19 mouse cellular contexts compared by ENCODE assay signal in the genomic region with DNA sequence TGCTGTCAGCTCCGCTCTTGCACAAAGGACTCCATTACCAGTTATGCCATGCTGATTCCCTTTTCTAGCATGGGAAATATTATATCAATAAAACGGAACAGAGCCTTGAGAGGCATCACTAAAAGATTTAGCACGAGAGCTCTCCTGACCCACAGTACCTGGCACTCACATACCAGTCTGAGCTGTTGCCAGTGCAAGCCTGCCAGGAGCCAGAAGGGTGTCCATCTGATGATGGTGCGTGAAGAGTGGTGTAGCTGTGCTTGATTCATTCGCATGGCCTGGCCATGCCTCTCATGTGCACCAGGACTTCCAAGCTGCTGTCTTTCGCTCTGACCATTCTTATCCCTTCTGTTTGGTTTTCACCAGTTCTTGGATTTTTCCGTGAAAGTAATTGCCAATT.
DNase-seq lines count a peak whose midpoint lies in the region; ATAC-seq and TF ChIP-seq lines count a peak whose summit lies in the region.
"Had no signal": no experiment of that assay in that cellular context is flagged by ENCODE, and none has a peak within 500 bp of the region (broad histone marks: within the 10 kb centered on the region; RNA-seq: fewer than 3 reads in every experiment).

No protein-coding gene starts in this region.

- H3K36me3 ChIP-seq in forebrain, postnatal 0 days (ENCODE audit: insufficient read depth) = no peaks in the 10 kb centered on the region
- no peaks in the 10 kb centered on the region for H3K36me3 ChIP-seq in forebrain, embryonic 10.5 days (replicated peaks)
- H3K36me3 ChIP-seq: embryonic facial prominence, embryonic 10.5 days; heart, embryonic 10.5 days; heart, embryonic 15.5 days had no signal

- 62% methylated on average over 7 of the region's 7 CpGs for WGBS in forebrain, postnatal 0 days
- 89% methylated on average over 7 of the region's 7 CpGs for WGBS in forebrain, embryonic 10.5 days

- no peak overlapping the region for H3K9ac ChIP-seq in forebrain, postnatal 0 days
- H3K9ac ChIP-seq: heart, embryonic 15.5 days; hindbrain, embryonic 14.5 days had no signal

- no peak overlapping the region for H3K4me3 ChIP-seq in forebrain, postnatal 0 days (ENCODE audit: low read depth, low read length)
- H3K4me3 ChIP-seq in forebrain, embryonic 10.5 days = no peak overlapping the region
- H3K4me3 ChIP-seq: embryonic facial prominence, embryonic 10.5 days; heart, embryonic 10.5 days; heart, embryonic 15.5 days had no signal

- no peaks in the 10 kb centered on the region for H3K9me3 ChIP-seq in forebrain, postnatal 0 days (ENCODE audit: low read length)
- no peaks in the 10 kb centered on the region for H3K9me3 ChIP-seq in forebrain, embryonic 10.5 days
- H3K9me3 ChIP-seq: embryonic facial prominence, embryonic 10.5 days; heart, embryonic 10.5 days; heart, embryonic 15.5 days had no signal

- H3K27me3 ChIP-seq in forebrain, postnatal 0 days (ENCODE audit: insufficient read depth, low read length) = no peaks in the 10 kb centered on the region; the same call in 1 of the 2 replicates
- peaks cover 21% of the 10 kb centered on the region for H3K27me3 ChIP-seq in forebrain, embryonic 10.5 days (ENCODE audit: poor library complexity, severe bottlenecking)
- H3K27me3 ChIP-seq: heart, embryonic 15.5 days had no signal

- TF ChIP-seq CTCF in forebrain, postnatal 0 days (IDR thresholded peaks at IDR 0.05; ENCODE audit: low read depth) = no peak
- no peak for TF ChIP-seq CTCF in brain, embryonic 14.5 days (IDR thresholded peaks at IDR 0.05; ENCODE audit: borderline replicate concordance, extremely low read depth, insufficient read depth, insufficient read length)

- peaks cover 7% of the 10 kb centered on the region; the same call in 1 of the 2 replicates for H3K4me1 ChIP-seq in forebrain, postnatal 0 days (ENCODE audit: insufficient read depth)
- peaks cover 13% of the 10 kb centered on the region for H3K4me1 ChIP-seq in forebrain, embryonic 10.5 days

- ATAC-seq in forebrain, postnatal 0 days = no peak
- ATAC-seq: activated CD4-positive, CD25-positive, alpha-beta regulatory T cell, adult 4 months; intestine, embryonic 16.5 days; Patski had no signal

- H3K4me2 ChIP-seq in forebrain, postnatal 0 days (ENCODE audit: low read depth) = no peak overlapping the region
- H3K4me2 ChIP-seq: heart, embryonic 15.5 days; hindbrain, embryonic 14.5 days had no signal

- peak; percentile 34 to 57 for DNase-seq in cerebellum, postnatal 25 days
- no peak for DNase-seq in cerebellum, adult 18-20 months
- peak; percentile 18 for DNase-seq in forebrain, postnatal 0 days
- no peak for DNase-seq in forebrain, embryonic 10.5 days (ENCODE audit: extremely low spot score, low spot score)
- DNase-seq in layer of hippocampus, postnatal 14 days (ENCODE audit: low spot score in 2 of 2) = peak; percentile 6 to 31
- DNase-seq in layer of hippocampus, adult 11-12 months (ENCODE audit: low spot score) = no peak
- DNase-seq in brain, embryonic 14.5 days (ENCODE audit: low read depth) = peak; percentile 55
- DNase-seq: adrenal gland, postnatal 14 days; gastrocnemius, postnatal 36 days; heart, adult 18-20 months; heart, postnatal 14 days; kidney, adult 2 months had no signal

- no peak for TF ChIP-seq POLR2A in brain, embryonic 14.5 days (IDR thresholded peaks at IDR 0.05; ENCODE audit: borderline replicate concordance, extremely low read depth, insufficient read depth, insufficient read length, poor library complexity, severe bottlenecking)

- no peak overlapping the region for H3K27ac ChIP-seq in forebrain, postnatal 0 days (ENCODE audit: low read depth, low read length)
- H3K27ac ChIP-seq in forebrain, embryonic 10.5 days = no peak overlapping the region
- H3K27ac ChIP-seq: embryonic facial prominence, embryonic 10.5 days; heart, embryonic 10.5 days; heart, embryonic 15.5 days; hindbrain, embryonic 14.5 days had no signal

Comparison
In these comparisons a context has a peak if more than half of its experiments do, and no peak if none do; other contexts are left out.
1. DNase-seq: peak in cerebellum, postnatal 25 days (2 of 2), forebrain, postnatal 0 days (single experiment), layer of hippocampus, postnatal 14 days (2 of 2) and brain, embryonic 14.5 days (single experiment); none in cerebellum, adult 18-20 months (0 of 2), forebrain, embryonic 10.5 days (single experiment) and layer of hippocampus, adult 11-12 months (single experiment).